Mouse (Mus musculus) testis, adult 2 months (tissue): ENCODE data around the gene Tigd4. TPM values are rescaled to one million over a fixed set of nuclear protein-coding genes. Genes with fewer than 3 reads are reported as not detected.

Experiments used
- H3K27ac ChIP-seq: fragments of 200-500 bp; 2 replicates; pipeline ENCODE4 v1.5.1; 2012; ENCODE audit warnings: low read depth, low read length; ENCODE audit not compliant: control insufficient read depth, insufficient read depth
- H3K27me3 ChIP-seq: fragments of 200-500 bp; 2 replicates; pipeline ENCODE4 v1.6.1; 2012; ENCODE audit warnings: mild to moderate bottlenecking, low read length, moderate library complexity; ENCODE audit not compliant: control insufficient read depth, insufficient read depth
- H3K36me3 ChIP-seq: fragments of 200-500 bp; 2 replicates; pipeline ENCODE4 v1.6.1; 2012; ENCODE audit warnings: mild to moderate bottlenecking, low read length; ENCODE audit not compliant: control insufficient read depth, insufficient read depth
- H3K4me1 ChIP-seq: fragments of 200-500 bp; 2 replicates; pipeline ENCODE4 v1.6.1; 2012; ENCODE audit warnings: low read length; ENCODE audit not compliant: control insufficient read depth, insufficient read depth
- H3K4me3 ChIP-seq: fragments of 200-500 bp; 2 replicates; pipeline ENCODE4 v1.5.1; 2012; ENCODE audit warnings: low read depth, mild to moderate bottlenecking, low read length, moderate library complexity, mixed read lengths; ENCODE audit not compliant: control insufficient read depth
- CTCF ChIP-seq: fragments of 200-500 bp; IDR thresholded peaks from 2 replicates; pipeline ENCODE4 v1.5.1; 2012; ENCODE audit warnings: low read depth, mild to moderate bottlenecking, inconsistent platforms, low read length, moderate library complexity; ENCODE audit not compliant: control insufficient read depth, insufficient read depth, insufficient replicate concordance
- POLR2A ChIP-seq: fragments of 200-500 bp; IDR thresholded peaks from 2 replicates; pipeline ENCODE4 v1.6.1; 2012; ENCODE audit warnings: low read depth, mild to moderate bottlenecking, inconsistent platforms, low read length, moderate library complexity; ENCODE audit not compliant: control insufficient read depth
- polyA plus RNA-seq: library from polyadenylated mRNA; depleted of rRNA; stranded (reverse); fragments of >200 nt; gene quantifications from 2 replicates; pipeline ENCODE4 v1.2.3, GENCODE M21; 2012

The Tigd4 gene
- polyA plus RNA-seq, 1 experiment = 0.02 TPM

DNA sequence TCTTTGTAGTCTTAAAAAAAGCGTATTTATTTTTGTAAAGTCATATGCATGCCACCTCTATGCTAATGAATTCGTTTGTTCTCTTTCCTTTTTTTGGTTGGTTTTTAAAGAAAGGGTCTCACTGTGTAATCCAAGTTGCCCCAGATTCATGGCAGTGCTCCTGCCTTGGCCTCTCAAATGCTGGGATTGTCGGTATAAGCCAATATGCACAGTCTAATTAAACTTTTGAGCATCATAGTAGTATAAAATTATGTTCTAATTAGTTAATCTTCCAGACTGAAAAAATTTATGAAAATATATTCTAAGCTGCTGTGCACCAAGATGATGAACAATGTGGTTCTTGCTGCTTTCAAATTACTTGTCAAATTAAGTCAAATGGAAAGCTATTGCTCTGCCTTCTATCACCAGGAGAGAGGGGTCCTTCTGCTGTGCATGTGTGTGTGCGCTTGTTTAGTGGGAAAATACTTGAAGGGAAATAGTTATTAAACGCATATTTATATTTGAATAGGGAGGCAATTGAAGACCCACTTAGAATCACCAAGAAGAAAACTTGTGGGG lies 2.4 kb downstream of the Tigd4 start:
- H3K4me1 ChIP-seq = no peaks in the 10 kb centered on the region; the same call in 1 of the 2 replicates
- no peak overlapping the region for H3K27ac ChIP-seq
- no peaks in the 10 kb centered on the region for H3K36me3 ChIP-seq
- H3K4me3 ChIP-seq = no peak overlapping the region
- no peaks in the 10 kb centered on the region for H3K27me3 ChIP-seq
- TF ChIP-seq POLR2A = no peak
- TF ChIP-seq CTCF = no peak

DNA sequence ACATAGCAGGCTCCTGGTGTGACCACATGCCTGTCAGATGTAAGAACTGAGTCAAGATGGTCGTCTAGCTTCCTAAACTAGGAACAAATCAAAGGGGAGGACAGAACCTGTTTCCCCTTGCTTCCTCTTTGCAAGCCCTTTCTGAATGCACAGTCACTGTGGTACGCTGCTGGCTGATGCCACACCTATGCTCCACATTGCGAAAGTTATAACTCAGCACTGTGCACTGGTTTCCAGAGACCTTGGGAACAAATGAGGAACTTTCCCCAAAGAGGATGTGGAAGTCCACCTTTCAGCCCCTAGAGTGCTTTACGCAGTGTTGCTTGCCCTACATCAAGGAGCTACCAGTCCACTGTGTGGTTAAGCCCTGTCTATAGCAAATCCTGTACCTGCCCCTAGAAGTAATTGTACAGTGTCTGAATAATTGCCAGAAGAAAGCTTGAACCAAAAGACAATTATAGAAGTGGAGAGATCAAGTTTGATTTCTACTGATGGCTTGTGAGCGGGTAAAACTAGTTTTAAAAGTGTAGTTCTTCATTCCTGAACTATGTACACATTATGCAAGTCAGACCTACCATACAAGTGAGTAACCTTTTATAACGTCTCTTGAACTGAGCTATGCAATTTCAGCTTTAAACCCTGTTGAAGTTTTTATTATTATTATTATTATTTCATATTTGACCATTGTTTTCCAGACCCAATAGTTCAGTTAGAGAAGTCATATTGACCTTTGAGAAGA lies 4.8 kb downstream of the Tigd4 start:
- Histone ChIP-seq H3K4me3 (no peak overlapping the region), H3K27ac (no peak overlapping the region), H3K36me3 (no peaks in the 10 kb centered on the region), H3K27me3 (no peaks in the 10 kb centered on the region), H3K4me1 (no peaks in the 10 kb centered on the region; the same call in 1 of the 2 replicates)
- TF ChIP-seq POLR2A = no peak
- no peak for TF ChIP-seq CTCF

DNA sequence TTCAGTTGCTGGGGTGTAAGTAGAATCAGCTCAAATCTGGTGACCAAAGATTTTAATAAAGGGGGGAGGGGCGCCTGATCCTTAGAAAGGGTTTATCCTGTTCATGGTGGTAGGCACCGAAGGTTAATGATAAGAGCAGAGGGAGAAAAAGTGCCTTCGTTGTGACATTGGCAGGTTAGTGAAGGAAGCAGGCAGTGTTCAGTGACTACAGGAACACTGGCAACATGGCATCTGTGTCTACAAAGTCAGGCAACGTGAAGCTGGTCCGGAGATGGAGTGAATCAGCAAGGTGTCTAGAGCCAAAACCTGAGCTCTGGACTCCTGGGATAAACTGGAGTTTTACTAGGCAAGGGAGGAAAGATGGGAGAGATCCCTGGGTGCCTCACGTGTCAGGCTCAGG lies 5.4 kb downstream of the Tigd4 start:
- Histone ChIP-seq H3K4me1 (no peaks in the 10 kb centered on the region; the same call in 1 of the 2 replicates), H3K4me3 (no peak overlapping the region), H3K27ac (no peak overlapping the region), H3K27me3 (no peaks in the 10 kb centered on the region), H3K36me3 (no peaks in the 10 kb centered on the region)
- no peak for TF ChIP-seq CTCF
- TF ChIP-seq POLR2A = no peak

DNA sequence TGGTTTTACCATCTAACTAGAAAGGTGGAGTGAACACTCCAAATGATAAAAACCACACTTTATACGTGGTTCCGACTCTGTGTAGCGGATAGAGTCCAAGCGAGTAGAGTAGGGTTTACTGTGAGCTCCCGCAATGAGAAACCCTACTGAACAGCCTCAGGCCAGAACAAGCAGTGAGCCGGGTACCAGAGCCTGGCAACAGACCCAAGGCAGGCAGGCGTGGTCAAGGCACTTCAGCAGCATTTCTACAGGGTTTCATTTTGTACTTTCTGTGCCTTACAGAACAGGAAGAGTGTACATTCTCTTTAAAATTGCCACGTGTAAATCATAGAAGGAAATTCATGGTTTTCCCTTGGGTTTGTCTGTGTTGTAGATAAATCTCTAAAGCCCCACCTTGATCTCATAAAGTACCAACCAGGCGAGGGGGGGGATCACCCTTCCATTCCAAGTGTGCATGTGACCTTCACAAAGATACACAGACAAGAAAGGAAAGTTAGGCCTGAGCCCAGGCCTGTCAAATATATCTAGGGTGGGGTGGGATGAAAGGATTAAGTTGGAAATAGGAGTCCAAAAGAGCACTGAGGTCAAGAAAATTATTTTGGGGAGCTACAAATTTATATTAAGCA lies 8.6 kb downstream of the Tigd4 start:
- no peak for TF ChIP-seq POLR2A
- TF ChIP-seq CTCF = no peak
- Histone ChIP-seq H3K4me3 (no peak overlapping the region), H3K27ac (no peak overlapping the region), H3K27me3 (no peaks in the 10 kb centered on the region), H3K36me3 (no peaks in the 10 kb centered on the region), H3K4me1 (no peaks in the 10 kb centered on the region)

DNA sequence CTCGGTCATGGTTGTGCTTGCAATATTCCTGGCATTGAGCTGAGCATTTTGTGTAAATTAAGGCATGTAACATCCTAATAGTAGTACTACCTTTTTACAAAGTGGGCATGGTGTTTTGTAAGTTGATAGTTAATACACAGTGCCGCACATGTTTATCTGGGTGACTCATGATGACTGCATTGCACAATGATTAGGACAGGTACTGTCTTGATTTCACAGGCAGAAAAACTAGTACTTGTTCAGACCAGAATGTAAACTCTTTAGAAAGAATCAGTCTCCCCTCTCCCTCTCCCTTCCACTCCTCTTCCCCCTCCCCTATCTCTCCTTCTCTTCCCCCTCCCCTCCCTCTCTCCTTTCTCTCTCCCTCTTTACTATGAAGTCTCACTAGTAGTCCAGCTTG lies 9.4 kb downstream of the Tigd4 start:
- TF ChIP-seq CTCF (no peak), POLR2A (no peak)
- no peaks in the 10 kb centered on the region for H3K36me3 ChIP-seq
- no peak overlapping the region for H3K27ac ChIP-seq
- no peak overlapping the region for H3K4me3 ChIP-seq
- no peaks in the 10 kb centered on the region for H3K27me3 ChIP-seq
- H3K4me1 ChIP-seq = no peaks in the 10 kb centered on the region

DNA sequence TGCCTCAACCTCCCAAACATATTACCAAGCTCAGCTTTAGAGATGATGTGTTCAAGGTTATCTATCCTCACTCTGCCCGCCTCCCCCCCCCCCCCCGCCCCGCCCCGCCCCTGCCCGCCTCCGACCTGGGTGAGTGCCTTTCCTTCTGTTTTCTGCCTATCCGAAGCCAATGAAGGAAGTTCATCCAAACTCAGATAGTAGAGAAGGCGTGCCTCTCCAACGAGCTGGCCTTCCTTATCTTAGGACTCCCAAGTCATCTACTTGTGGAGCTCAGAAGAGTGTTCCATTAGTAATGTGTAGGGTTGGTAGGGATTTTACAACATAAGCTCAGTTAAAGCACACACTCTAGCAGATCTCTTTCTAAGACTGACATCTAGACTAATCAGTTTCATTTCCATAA lies 9.8 kb downstream of the Tigd4 start:
- H3K4me3 ChIP-seq = no peak overlapping the region
- H3K27me3 ChIP-seq = no peaks in the 10 kb centered on the region
- TF ChIP-seq POLR2A (no peak), CTCF (no peak)
- no peaks in the 10 kb centered on the region for H3K4me1 ChIP-seq
- H3K27ac ChIP-seq = no peak overlapping the region
- no peaks in the 10 kb centered on the region for H3K36me3 ChIP-seq

DNA sequence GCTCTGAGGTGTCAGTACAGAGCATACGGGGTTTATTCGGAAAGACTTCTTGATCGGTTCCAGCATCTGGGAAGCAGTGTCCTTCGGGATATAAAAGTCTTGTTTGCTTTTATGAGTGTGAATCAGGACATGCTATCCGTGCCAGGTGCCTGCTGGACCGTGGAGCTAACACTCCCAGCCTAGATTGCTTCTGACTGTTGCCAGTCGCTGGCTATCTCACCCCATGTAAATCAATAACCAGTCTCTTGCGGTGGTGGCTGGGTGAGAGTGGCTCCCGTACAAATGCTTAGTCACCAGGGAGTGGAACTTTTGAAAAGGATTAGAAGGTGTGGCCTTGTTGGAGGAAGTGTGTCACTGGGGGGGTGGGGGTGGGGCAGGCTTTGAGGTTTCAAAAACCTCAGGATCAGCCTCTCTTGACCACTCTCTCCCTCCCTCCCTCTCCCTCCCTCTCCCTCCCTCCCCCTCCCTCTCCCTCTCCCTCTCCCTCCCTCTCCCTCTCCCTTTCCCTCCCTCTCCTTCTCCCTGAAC lies 16.9 kb downstream of the Tigd4 start:
- no peak for TF ChIP-seq CTCF
- TF ChIP-seq POLR2A = no peak
- H3K27ac ChIP-seq = no peak overlapping the region
- H3K4me1 ChIP-seq = no peaks in the 10 kb centered on the region
- no peaks in the 10 kb centered on the region for H3K27me3 ChIP-seq
- no peaks in the 10 kb centered on the region for H3K36me3 ChIP-seq
- no peak overlapping the region for H3K4me3 ChIP-seq
